Mouse (Mus musculus): ENCODE data around the gene Mctp1. TPM values are rescaled to one million over a fixed set of nuclear protein-coding genes. Genes with fewer than 3 reads are reported as not detected.

Gene Mctp1
- total and polyA plus RNA-seq, 3 experiments = not detected

GRCm38 (mm10) chr13:76850412-76851054 is 466.2 kb downstream of the Mctp1 start:
- Histone ChIP-seq H3K4me3 (ENCODE audit: control insufficient read depth in 1 of 2, insufficient read depth in 1 of 2, low read depth in 2 of 2, low read length in 2 of 2) (no peak overlapping the region), H3K36me3 (ENCODE audit: control insufficient read depth in 1 of 2, insufficient read depth in 2 of 2, low read length in 2 of 2) (no peaks in the 10 kb centered on the region), H3K27ac (ENCODE audit: control insufficient read depth, low read depth, low read length) (no peak overlapping the region), H3K9ac (ENCODE audit: control insufficient read depth, low read depth, low read length, poor library complexity, severe bottlenecking) (no peak overlapping the region), H3K27me3 (ENCODE audit: control insufficient read depth in 1 of 2, insufficient read depth in 2 of 2, low read length in 2 of 2) (no peaks in the 10 kb centered on the region), H3K4me1 (ENCODE audit: control insufficient read depth in 1 of 2, insufficient read depth in 2 of 2, low read length in 2 of 2) (no peaks in the 10 kb centered on the region), H3K9me3 (replicated peaks; ENCODE audit: insufficient read depth, low read length) (no peaks in the 10 kb centered on the region), H3K79me2 (ENCODE audit: control insufficient read depth, insufficient read depth, low read length, poor library complexity) (no peaks in the 10 kb centered on the region)
- TF ChIP-seq USF1 (IDR thresholded peaks at IDR 0.05; ENCODE audit: low read depth, low read length) = no peak
- TF ChIP-seq BHLHE40 (IDR thresholded peaks at IDR 0.05; ENCODE audit: borderline replicate concordance, low read depth, low read length) = no peak
- DNase-seq (ENCODE audit: low read depth, low spot score) = no peak

GRCm38 (mm10) chr13:76854306-76854705 is 470.0 kb downstream of the Mctp1 start:
- Histone ChIP-seq H3K27ac (ENCODE audit: control insufficient read depth, low read depth, low read length) (no peak overlapping the region), H3K36me3 (ENCODE audit: control insufficient read depth in 1 of 2, insufficient read depth in 2 of 2, low read length in 2 of 2) (no peaks in the 10 kb centered on the region), H3K9me3 (replicated peaks; ENCODE audit: insufficient read depth, low read length) (no peaks in the 10 kb centered on the region), H3K79me2 (ENCODE audit: control insufficient read depth, insufficient read depth, low read length, poor library complexity) (no peaks in the 10 kb centered on the region), H3K4me1 (ENCODE audit: control insufficient read depth in 1 of 2, insufficient read depth in 2 of 2, low read length in 2 of 2) (no peaks in the 10 kb centered on the region; a peak in 1 of 4 replicates), H3K27me3 (ENCODE audit: control insufficient read depth in 1 of 2, insufficient read depth in 2 of 2, low read length in 2 of 2) (no peaks in the 10 kb centered on the region), H3K4me3 (ENCODE audit: control insufficient read depth in 1 of 2, insufficient read depth in 1 of 2, low read depth in 2 of 2, low read length in 2 of 2) (no peak overlapping the region), H3K9ac (ENCODE audit: control insufficient read depth, low read depth, low read length, poor library complexity, severe bottlenecking) (no peak overlapping the region)
- DNase-seq (ENCODE audit: low read depth, low spot score) = no peak
- TF ChIP-seq CHD1 (IDR thresholded peaks at IDR 0.05; ENCODE audit: low read depth, low read length) (no peak), MXI1 (IDR thresholded peaks at IDR 0.05; ENCODE audit: low read depth, low read length) (no peak), SMC3 (IDR thresholded peaks at IDR 0.05; ENCODE audit: low read depth, low read length) (no peak), POLR2AphosphoS2 (IDR thresholded peaks at IDR 0.05; ENCODE audit: low read length) (no peak), RAD21 (IDR thresholded peaks at IDR 0.05; ENCODE audit: low read depth, low read length) (no peak), MEF2A (IDR thresholded peaks at IDR 0.05; ENCODE audit: extremely low read depth, insufficient replicate concordance, low read depth, low read length, poor library complexity, severe bottlenecking) (no peak), SIN3A (IDR thresholded peaks at IDR 0.05; ENCODE audit: low read length) (no peak), POLR2A (IDR thresholded peaks at IDR 0.05; ENCODE audit: control insufficient read depth in 1 of 2, insufficient read depth in 1 of 2, low read depth in 1 of 2, low read length in 2 of 2, poor library complexity in 1 of 2) (no peak), ETS1 (IDR thresholded peaks at IDR 0.05; ENCODE audit: low read depth, low read length) (no peak), JUND (IDR thresholded peaks at IDR 0.05; ENCODE audit: low read depth, low read length) (no peak), MYC (IDR thresholded peaks at IDR 0.05; ENCODE audit: low read depth, low read length) (no peak), E2F4 (IDR thresholded peaks at IDR 0.05; ENCODE audit: borderline replicate concordance, low read depth, low read length) (no peak), TAL1 (IDR thresholded peaks at IDR 0.05; ENCODE audit: low read length) (no peak), USF1 (IDR thresholded peaks at IDR 0.05; ENCODE audit: low read depth, low read length) (no peak)

- TF ChIP-seq CTCF (IDR thresholded peaks at IDR 0.05 in 2 of 3, conservative IDR thresholded peaks at IDR 0.05 in 1 of 3; ENCODE audit: control insufficient read depth in 1 of 3, insufficient read depth in 1 of 3, low read depth in 2 of 3, low read length in 3 of 3, poor library complexity in 1 of 3, severe bottlenecking in 1 of 3) (no peak), SIN3A (IDR thresholded peaks at IDR 0.05; ENCODE audit: low read length) (no peak), ZNF384 (IDR thresholded peaks at IDR 0.05; ENCODE audit: low read depth, low read length) (no peak), TBP (IDR thresholded peaks at IDR 0.05; ENCODE audit: low read depth, low read length) (no peak), TCF12 (IDR thresholded peaks at IDR 0.05; ENCODE audit: low read depth, low read length) (no peak)
Measured at GRCm38 (mm10) chr13:76855021-76855420, 470.7 kb downstream of the Mctp1 start.

More at GRCm38 (mm10) chr13:76855021-76855420, 470.7 kb downstream of the Mctp1 start:
- Histone ChIP-seq H3K27me3 (ENCODE audit: control insufficient read depth in 1 of 2, insufficient read depth in 2 of 2, low read length in 2 of 2) (no peaks in the 10 kb centered on the region), H3K79me2 (ENCODE audit: control insufficient read depth, insufficient read depth, low read length, poor library complexity) (no peaks in the 10 kb centered on the region), H3K4me3 (ENCODE audit: control insufficient read depth in 1 of 2, insufficient read depth in 1 of 2, low read depth in 2 of 2, low read length in 2 of 2) (no peak overlapping the region), H3K4me1 (ENCODE audit: control insufficient read depth in 1 of 2, insufficient read depth in 2 of 2, low read length in 2 of 2) (no peaks in the 10 kb centered on the region; a peak in 1 of 4 replicates), H3K9ac (ENCODE audit: control insufficient read depth, low read depth, low read length, poor library complexity, severe bottlenecking) (no peak overlapping the region), H3K36me3 (ENCODE audit: control insufficient read depth in 1 of 2, insufficient read depth in 2 of 2, low read length in 2 of 2) (no peaks in the 10 kb centered on the region), H3K9me3 (replicated peaks; ENCODE audit: insufficient read depth, low read length) (no peaks in the 10 kb centered on the region), H3K27ac (ENCODE audit: control insufficient read depth, low read depth, low read length) (no peak overlapping the region)
- no peak for DNase-seq (ENCODE audit: low read depth, low spot score)
